Mouse (Mus musculus) intestine, embryonic 14.5 days (tissue): ENCODE measurements around the gene Rnft2. TPM values are rescaled to one million over a fixed set of nuclear protein-coding genes. Genes with fewer than 3 reads are reported as not detected.
A peak's percentile ranks its signal among the peaks of the same experiment; 100 is the strongest.

Experiments
- ATAC-seq: fragments of 200-750 bp; cut with Nextera tagmentation; replicated peaks from 2 replicates; pipeline ENCODE4 v1.8.0; 2017; ENCODE audit warnings: low read depth, moderate number of reproducible peaks, moderate TSS enrichment, moderate library complexity; ENCODE audit not compliant: low FRiP score, low TSS enrichment
- DNase-seq: peaks from one replicate; pipeline ENCODE4 v3.0.0-alpha.2; 2018; ENCODE audit warnings: low spot score
- H3K27ac ChIP-seq: fragments of 300-500 bp; sonication (generic); 2 replicates; pipeline ENCODE4 v1.5.1; 2014; ENCODE audit warnings: low read depth, mild to moderate bottlenecking, control low read depth
- H3K27me3 ChIP-seq: fragments of 300-500 bp; sonication (generic); replicated peaks from 2 replicates; pipeline ENCODE4 v1.6.1; 2014; ENCODE audit warnings: low read length, control low read depth; ENCODE audit not compliant: control insufficient read depth, insufficient read depth
- H3K36me3 ChIP-seq: fragments of 300-500 bp; sonication (generic); 2 replicates; pipeline ENCODE4 v1.6.1; 2014; ENCODE audit warnings: low read length, control low read depth; ENCODE audit not compliant: control insufficient read depth, insufficient read depth
- H3K4me1 ChIP-seq: fragments of 300-500 bp; sonication (generic); replicated peaks from 2 replicates; pipeline ENCODE4 v1.6.1; 2014; ENCODE audit warnings: low read length, control low read depth, mixed read lengths; ENCODE audit not compliant: control insufficient read depth, insufficient read depth
- H3K4me2 ChIP-seq: fragments of 300-500 bp; sonication (generic); 2 replicates; pipeline ENCODE4 v1.6.1; 2014; ENCODE audit warnings: low read length
- H3K4me3 ChIP-seq: fragments of 300-500 bp; sonication (generic); 2 replicates; pipeline ENCODE4 v1.5.1; 2014; ENCODE audit warnings: low read depth, low read length, control low read depth, mixed read lengths
- H3K9ac ChIP-seq: fragments of 300-500 bp; sonication (generic); 2 replicates; pipeline ENCODE4 v1.6.1; 2014; ENCODE audit warnings: mild to moderate bottlenecking, low read length
- H3K9me3 ChIP-seq: fragments of 300-500 bp; sonication (generic); 2 replicates; pipeline ENCODE4 v1.6.1; 2016; ENCODE audit warnings: low read length, control low read depth; ENCODE audit not compliant: control insufficient read depth
- WGBS: fragments of 180-500 bp; shearing (Covaris S2); extraction: QIAGEN DNeasy Blood & Tissue Kit; methylation state at CpG from one replicate; pipeline ENCODE4 v1.1.7; 2014; 5-methylcytosine and 5-hydroxymethylcytosine counted together
- polyA plus RNA-seq: library from polyadenylated mRNA; unstranded; fragments of >200 nt; fragmentation: Nextera tagmentation; extraction: Ambion mirVana; gene quantifications from 2 replicates; pipeline ENCODE4 v1.2.1, GENCODE M21; 2014

The Rnft2 gene
- polyA plus RNA-seq, 1 experiment from 2014 or later: 2.5 TPM

DNA sequence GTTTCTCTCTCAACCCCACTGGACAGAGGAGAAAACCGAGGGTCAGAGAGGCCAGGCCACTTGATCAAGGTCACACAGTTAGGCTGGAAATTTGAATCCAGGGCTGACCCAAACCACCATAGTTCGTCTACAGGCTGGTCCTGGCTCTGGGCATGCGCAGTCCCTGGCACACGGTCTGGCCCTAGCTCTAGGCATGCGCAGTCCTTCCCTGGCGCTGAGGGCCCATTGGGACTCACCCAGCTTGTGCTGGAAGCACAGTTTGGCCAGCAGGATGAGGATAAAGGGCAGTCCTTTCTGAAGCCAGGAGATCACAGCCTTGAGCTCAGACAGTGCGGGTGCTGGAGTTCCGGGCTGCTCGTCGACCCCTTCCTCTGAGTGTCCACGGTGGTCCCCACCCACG, 8.0 kb downstream of the Rnft2 start:
- 0 out of 2 replicates have a peak, but pooled peaks cover 3% of the 10 kb centered on the region for H3K36me3 ChIP-seq
- no peak overlapping the region for H3K4me2 ChIP-seq
- no peak overlapping the region for H3K4me3 ChIP-seq
- H3K9ac ChIP-seq: no peak overlapping the region
- no peaks in the 10 kb centered on the region for H3K27me3 ChIP-seq
- 82% methylated on average over 12 of the region's 12 CpGs for WGBS
- no peaks in the 10 kb centered on the region for H3K9me3 ChIP-seq
- H3K27ac ChIP-seq: no peak overlapping the region
- no peak for ATAC-seq
- H3K4me1 ChIP-seq: no peaks in the 10 kb centered on the region
- no peak for DNase-seq

DNA sequence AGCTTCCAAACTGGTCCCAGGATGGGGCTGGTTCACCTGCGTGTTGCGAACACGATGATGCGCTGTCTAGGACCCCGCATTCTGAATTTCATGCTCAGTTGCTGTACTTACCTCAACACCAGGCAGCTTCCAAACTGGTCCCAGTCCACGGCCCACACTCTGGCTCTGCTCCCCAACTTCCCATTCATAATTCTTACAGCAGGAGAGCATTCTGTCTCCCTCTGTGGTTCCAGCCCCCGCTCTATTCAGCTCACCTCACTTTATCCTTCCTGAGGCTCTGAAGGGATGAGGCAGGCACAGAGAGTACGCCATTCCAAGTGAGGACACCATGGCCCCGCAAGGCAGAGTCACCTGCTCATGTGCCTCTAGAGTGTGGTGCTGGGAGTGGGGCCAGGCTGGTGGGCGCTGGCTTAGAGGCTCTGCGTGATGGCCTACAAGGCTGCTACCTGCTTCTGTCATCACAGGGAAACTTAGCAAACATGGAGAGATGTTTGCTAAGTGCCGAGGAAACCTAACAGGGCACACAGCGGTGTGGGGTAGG, 14.8 kb downstream of the Rnft2 start:
- no peak for ATAC-seq
- no peak overlapping the region for H3K27ac ChIP-seq
- H3K9me3 ChIP-seq: no peaks in the 10 kb centered on the region
- 92% methylated on average over 13 of the region's 13 CpGs for WGBS
- H3K27me3 ChIP-seq: no peaks in the 10 kb centered on the region
- no peak overlapping the region for H3K4me3 ChIP-seq
- H3K4me2 ChIP-seq: no peak overlapping the region
- H3K4me1 ChIP-seq: no peaks in the 10 kb centered on the region
- no peak for DNase-seq
- H3K36me3 ChIP-seq: 0 out of 2 replicates have a peak, but pooled peaks cover 2% of the 10 kb centered on the region
- H3K9ac ChIP-seq: no peak overlapping the region

DNA sequence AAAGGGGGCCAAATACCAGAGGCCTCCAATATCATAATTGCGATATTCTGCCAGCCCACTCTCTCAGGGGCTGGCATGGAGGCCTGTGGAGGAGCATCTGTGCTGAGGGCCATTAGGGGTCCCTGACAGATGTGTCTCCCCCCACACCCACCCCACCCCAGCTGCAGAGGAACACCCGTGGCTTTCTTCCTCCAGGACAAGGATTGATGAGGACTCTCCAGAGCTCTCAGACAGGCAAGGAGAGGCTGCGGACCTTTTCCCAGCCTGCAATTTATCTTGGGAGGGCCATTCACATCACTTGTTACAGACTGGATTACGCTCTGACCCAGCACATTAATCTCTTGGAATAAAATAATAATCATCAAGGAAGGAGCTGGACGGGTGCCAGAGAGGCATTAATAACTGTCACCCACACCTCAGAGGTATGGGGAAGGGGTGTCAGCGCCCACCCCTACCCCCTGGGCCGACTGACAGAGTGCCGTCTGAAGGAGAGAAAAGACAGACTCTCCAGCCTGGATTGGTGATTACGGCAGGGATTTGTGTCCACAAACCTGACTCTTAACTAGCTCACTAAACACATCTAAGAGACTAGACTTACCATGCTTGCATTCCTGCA, 21.7 kb downstream of the Rnft2 start:
- DNase-seq (no peak), ATAC-seq (no peak)
- H3K4me1 ChIP-seq: no peaks in the 10 kb centered on the region
- H3K4me2 ChIP-seq: no peak overlapping the region
- 0 out of 2 replicates have a peak, but pooled peaks cover 2% of the 10 kb centered on the region for H3K36me3 ChIP-seq
- H3K9me3 ChIP-seq: no peaks in the 10 kb centered on the region
- no peak overlapping the region for H3K9ac ChIP-seq
- no peak overlapping the region for H3K27ac ChIP-seq
- H3K27me3 ChIP-seq: no peaks in the 10 kb centered on the region
- H3K4me3 ChIP-seq: no peak overlapping the region
- 29% methylated on average over 9 of the region's 9 CpGs for WGBS

DNA sequence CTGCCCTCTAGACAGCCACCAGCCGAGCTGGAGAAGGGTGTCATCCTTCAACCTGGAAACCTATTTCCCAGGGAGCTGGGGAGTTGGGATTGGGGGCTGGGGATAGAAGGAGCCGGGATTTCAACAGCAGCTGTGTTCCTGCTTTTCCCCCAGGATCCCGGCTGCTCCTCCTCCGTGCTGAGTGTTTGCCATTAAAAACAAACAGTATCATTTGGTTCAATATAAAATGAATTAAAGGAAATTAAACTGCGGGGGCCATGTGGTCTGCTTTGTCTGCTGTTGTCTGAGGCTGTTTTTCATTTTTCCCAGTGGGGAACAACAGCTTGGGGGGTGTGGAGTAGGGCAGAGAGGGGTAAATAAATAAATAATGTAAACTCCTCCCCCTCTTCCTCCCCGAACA, 27.5 kb downstream of the Rnft2 start:
- H3K9me3 ChIP-seq: no peaks in the 10 kb centered on the region
- DNase-seq (no peak), ATAC-seq (no peak)
- no peaks in the 10 kb centered on the region for H3K27me3 ChIP-seq
- H3K4me3 ChIP-seq: no peak overlapping the region
- WGBS: 68% methylated on average over 6 of the region's 6 CpGs
- H3K27ac ChIP-seq: no peak overlapping the region
- no peak overlapping the region for H3K9ac ChIP-seq
- no peaks in the 10 kb centered on the region for H3K36me3 ChIP-seq
- peaks cover 9% of the 10 kb centered on the region for H3K4me1 ChIP-seq
- no peak overlapping the region for H3K4me2 ChIP-seq

DNA sequence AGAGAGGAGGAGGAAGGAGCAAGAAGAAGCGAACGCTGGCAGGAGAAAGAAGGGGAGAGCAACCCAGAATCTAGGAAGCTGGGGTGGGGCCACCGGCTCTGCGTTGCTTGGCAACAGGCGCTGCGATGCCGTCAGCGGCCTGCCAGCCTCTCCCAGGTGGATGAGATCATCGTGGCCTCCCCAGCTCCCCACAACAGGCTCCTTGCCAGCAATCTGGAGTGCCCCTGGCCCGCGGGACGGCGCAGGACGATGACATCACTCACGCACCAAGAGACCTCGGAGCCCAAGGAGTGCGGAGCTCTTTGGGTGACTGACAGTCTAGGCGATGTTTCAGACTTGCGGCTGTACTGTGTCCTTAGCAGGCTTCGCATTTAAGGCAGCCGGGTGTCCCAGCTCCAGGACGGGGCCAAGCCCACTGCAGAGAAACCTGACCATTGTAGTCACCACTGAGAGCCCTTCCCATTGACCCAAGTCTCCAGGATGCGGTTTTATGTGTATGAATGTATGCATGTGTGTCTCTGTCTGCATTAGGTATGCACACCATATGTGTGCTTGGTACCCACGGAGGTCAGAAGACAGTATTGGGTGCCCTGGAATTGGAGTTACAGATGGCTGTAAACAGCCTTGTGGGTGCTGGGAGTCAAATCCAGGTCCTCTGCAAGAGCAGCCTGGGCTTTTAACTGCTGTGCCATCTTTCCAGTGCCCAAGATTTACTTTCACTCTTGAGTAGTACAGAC, 30.3 kb downstream of the Rnft2 start:
- Histone ChIP-seq H3K9me3 (no peaks in the 10 kb centered on the region), H3K4me2 (peak overlapping the region; percentile 64), H3K27me3 (no peaks in the 10 kb centered on the region), H3K9ac (peak overlapping the region; percentile 37), H3K4me1 (peaks cover 9% of the 10 kb centered on the region), H3K36me3 (no peaks in the 10 kb centered on the region), H3K4me3 (peak overlapping the region; percentile 32), H3K27ac (no peak overlapping the region)
- 6% methylated on average over 24 of the region's 24 CpGs for WGBS
- ATAC-seq (peak; percentile 86), DNase-seq (peak; percentile 87)

DNA sequence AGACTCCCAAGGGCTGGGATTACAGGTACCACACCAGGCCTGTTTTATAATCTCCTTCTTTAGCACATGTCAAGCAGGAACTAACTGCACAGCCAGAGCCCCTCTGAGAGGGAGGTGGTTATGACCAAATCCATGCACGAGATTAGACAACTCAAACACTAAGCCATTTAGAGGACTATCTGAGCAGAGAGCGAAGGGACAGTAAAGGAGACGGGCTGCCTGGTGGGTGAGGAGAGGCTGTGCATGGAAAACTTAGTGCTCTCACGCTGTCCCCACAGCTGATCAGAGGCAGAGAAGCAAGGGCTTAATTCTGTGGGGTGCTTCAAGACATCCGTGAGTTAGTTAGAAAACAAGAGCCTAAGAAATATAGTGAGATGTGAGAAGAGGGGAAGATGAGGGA, 30.9 kb downstream of the Rnft2 start:
- 21% methylated on average over 5 of the region's 5 CpGs for WGBS
- H3K27ac ChIP-seq: no peak overlapping the region
- H3K36me3 ChIP-seq: no peaks in the 10 kb centered on the region
- ATAC-seq (0 out of 2 replicates have a peak, but pooled peaks have one; percentile 18), DNase-seq (peak; percentile 57)
- H3K9ac ChIP-seq: peak overlapping the region; percentile 37
- H3K4me3 ChIP-seq: peak overlapping the region; percentile 32
- H3K9me3 ChIP-seq: no peaks in the 10 kb centered on the region
- H3K27me3 ChIP-seq: no peaks in the 10 kb centered on the region
- H3K4me2 ChIP-seq: peak overlapping the region; percentile 64
- peaks cover 9% of the 10 kb centered on the region for H3K4me1 ChIP-seq

DNA sequence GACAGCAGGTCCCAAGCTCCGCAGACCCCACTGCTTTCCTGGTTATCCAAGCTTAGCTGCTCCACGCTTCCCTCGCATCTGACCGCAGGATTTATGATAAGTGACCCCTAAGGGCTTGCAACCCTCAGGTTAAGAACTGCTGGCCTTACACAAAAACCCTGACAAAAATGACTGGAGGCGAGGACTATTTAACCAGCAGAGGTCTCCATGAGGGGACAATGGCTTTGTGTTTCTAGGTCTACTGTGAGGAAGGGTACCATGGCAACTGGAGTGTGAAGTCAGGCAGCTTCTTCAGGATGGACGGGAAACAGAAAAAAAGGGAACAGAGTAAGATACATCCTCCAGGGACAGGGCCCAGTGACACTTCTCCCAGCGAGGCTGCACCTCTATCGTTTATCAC, 39.1 kb downstream of the Rnft2 start:
- H3K4me1 ChIP-seq: no peaks in the 10 kb centered on the region
- no peak for ATAC-seq
- 78% methylated on average over 8 of the region's 8 CpGs for WGBS

DNA sequence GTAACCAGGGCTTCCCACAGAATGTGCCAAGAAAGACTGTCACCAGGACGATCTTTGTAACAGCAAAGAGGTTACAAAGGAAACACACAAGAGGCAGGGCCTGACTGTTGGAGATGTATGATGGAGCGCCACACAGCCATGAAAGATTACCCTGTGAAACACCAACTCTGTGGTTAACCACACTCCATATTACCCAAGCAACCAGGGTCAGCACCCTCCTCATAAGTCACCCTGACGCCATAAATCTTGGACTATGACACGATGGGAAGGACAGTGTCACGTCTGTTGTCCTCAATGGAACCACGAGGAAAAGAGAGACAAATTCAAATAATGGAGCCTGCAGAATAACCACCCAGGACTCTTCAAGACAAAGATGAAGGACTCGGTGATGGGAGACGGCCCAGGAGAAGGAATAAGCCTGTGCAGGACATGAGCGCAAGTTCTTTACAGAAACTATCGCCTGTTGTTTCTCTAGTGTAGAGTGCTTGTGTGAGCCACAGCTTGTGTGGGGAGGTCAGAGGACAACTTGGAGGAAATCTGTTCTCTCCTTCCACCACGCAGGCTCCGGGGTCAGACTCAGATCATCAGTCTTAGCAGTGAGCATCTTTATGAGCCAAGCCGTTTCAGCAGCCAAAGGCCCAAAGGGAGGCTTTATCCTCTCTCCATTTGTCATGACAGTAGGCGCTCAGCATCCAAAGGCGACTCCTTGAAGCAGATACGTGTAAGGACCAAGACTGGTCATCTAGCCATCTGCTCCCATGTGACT, 40.1 kb downstream of the Rnft2 start:
- Histone ChIP-seq H3K27me3 (no peaks in the 10 kb centered on the region), H3K9me3 (no peaks in the 10 kb centered on the region), H3K4me1 (no peaks in the 10 kb centered on the region), H3K4me3 (no peak overlapping the region), H3K4me2 (no peak overlapping the region), H3K27ac (no peak overlapping the region), H3K36me3 (no peaks in the 10 kb centered on the region), H3K9ac (no peak overlapping the region)
- DNase-seq (no peak), ATAC-seq (no peak)
- WGBS: 56% methylated on average over 16 of the region's 16 CpGs

More for the DNA sequence above, 39.1 kb downstream of the Rnft2 start:
- no peak overlapping the region for H3K4me2 ChIP-seq
- no peak overlapping the region for H3K27ac ChIP-seq
- H3K4me3 ChIP-seq: no peak overlapping the region
- H3K9ac ChIP-seq: no peak overlapping the region
- H3K36me3 ChIP-seq: no peaks in the 10 kb centered on the region
- no peak for DNase-seq
- H3K9me3 ChIP-seq: no peaks in the 10 kb centered on the region
- H3K27me3 ChIP-seq: no peaks in the 10 kb centered on the region
